Comparison of ENCODE assay signal across 22 mouse cellular contexts in genomic region chr16:23842609-23843008, GRCm38 (mm10). TPM values are rescaled to one million over a fixed set of nuclear protein-coding genes. Genes with fewer than 3 reads are reported as not detected.
DNase-seq lines count a peak whose midpoint lies in the region; ATAC-seq lines count a peak whose summit lies in the region.
"Had no signal": no experiment of that assay in that cellular context is flagged by ENCODE, and none has a peak within 500 bp of the region (broad histone marks: within the 10 kb centered on the region; RNA-seq: fewer than 3 reads in every experiment).

No protein-coding gene starts in this region.

- no peak overlapping the region for H3K4me3 ChIP-seq in intestine, embryonic 14.5 days (ENCODE audit: low read depth, low read length)
- no peak overlapping the region for H3K4me3 ChIP-seq in intestine, embryonic 15.5 days (replicated peaks)
- no peak overlapping the region for H3K4me3 ChIP-seq in neural tube, embryonic 13.5 days
- no peak overlapping the region for H3K4me3 ChIP-seq in neural tube, embryonic 15.5 days (replicated peaks)
- H3K4me3 ChIP-seq: heart, embryonic 12.5 days; layer of hippocampus, adult 2 months had no signal

- H3K4me1 ChIP-seq in intestine, embryonic 14.5 days (replicated peaks; ENCODE audit: control insufficient read depth, insufficient read depth, low read length), result no peaks in the 10 kb centered on the region
- no peaks in the 10 kb centered on the region for H3K4me1 ChIP-seq in intestine, embryonic 15.5 days (replicated peaks)
- H3K4me1 ChIP-seq in neural tube, embryonic 13.5 days (replicated peaks), result peaks cover 19% of the 10 kb centered on the region
- peaks cover 8% of the 10 kb centered on the region for H3K4me1 ChIP-seq in neural tube, embryonic 15.5 days
- H3K4me1 ChIP-seq: heart, embryonic 12.5 days had no signal

- WGBS in intestine, embryonic 14.5 days, result 55% methylated on average over 3 of the region's 3 CpGs
- 59% methylated on average over 3 of the region's 3 CpGs for WGBS in intestine, embryonic 15.5 days
- 30% methylated on average over 3 of the region's 3 CpGs for WGBS in neural tube, embryonic 13.5 days
- WGBS in neural tube, embryonic 15.5 days, result 25% methylated on average over 3 of the region's 3 CpGs

- no peaks in the 10 kb centered on the region for H3K36me3 ChIP-seq in intestine, embryonic 14.5 days (ENCODE audit: control insufficient read depth, insufficient read depth, low read length)
- H3K36me3 ChIP-seq in intestine, embryonic 15.5 days, result no peaks in the 10 kb centered on the region
- no peaks in the 10 kb centered on the region for H3K36me3 ChIP-seq in neural tube, embryonic 13.5 days
- H3K36me3 ChIP-seq in neural tube, embryonic 15.5 days, result no peaks in the 10 kb centered on the region
- H3K36me3 ChIP-seq: heart, embryonic 12.5 days had no signal

- ATAC-seq in intestine, embryonic 14.5 days (replicated peaks; ENCODE audit: low FRiP score, low TSS enrichment, low read depth), result no peak
- no peak for ATAC-seq in intestine, embryonic 15.5 days
- ATAC-seq in neural tube, embryonic 13.5 days (ENCODE audit: low read depth), result no peak; the same call in 1 of the 2 replicates
- no peak for ATAC-seq in neural tube, embryonic 15.5 days (ENCODE audit: low FRiP score)
- ATAC-seq in frontal cortex, adult (ENCODE audit: low TSS enrichment), result no peak

- H3K4me2 ChIP-seq in intestine, embryonic 14.5 days (ENCODE audit: low read length), result no peak overlapping the region
- no peak overlapping the region for H3K4me2 ChIP-seq in intestine, embryonic 15.5 days (replicated peaks)
- no peak overlapping the region for H3K4me2 ChIP-seq in neural tube, embryonic 13.5 days
- no peak overlapping the region for H3K4me2 ChIP-seq in neural tube, embryonic 15.5 days
- H3K4me2 ChIP-seq: heart, embryonic 12.5 days had no signal

- H3K27me3 ChIP-seq in intestine, embryonic 14.5 days (replicated peaks; ENCODE audit: control insufficient read depth, insufficient read depth, low read length), result no peaks in the 10 kb centered on the region
- H3K27me3 ChIP-seq in intestine, embryonic 15.5 days (replicated peaks), result no peaks in the 10 kb centered on the region
- H3K27me3 ChIP-seq in neural tube, embryonic 13.5 days, result 0 out of 2 replicates have a peak, but pooled peaks cover 4% of the 10 kb centered on the region
- H3K27me3 ChIP-seq in neural tube, embryonic 15.5 days (replicated peaks), result no peaks in the 10 kb centered on the region
- H3K27me3 ChIP-seq: heart, embryonic 12.5 days had no signal

- H3K27ac ChIP-seq in intestine, embryonic 14.5 days (ENCODE audit: low read depth), result no peak overlapping the region
- H3K27ac ChIP-seq in intestine, embryonic 15.5 days, result no peak overlapping the region
- H3K27ac ChIP-seq in neural tube, embryonic 13.5 days (replicated peaks), result peak overlapping the region; percentile 29; the same call in 1 of the 2 replicates
- H3K27ac ChIP-seq in neural tube, embryonic 15.5 days (replicated peaks), result no peak overlapping the region
- H3K27ac ChIP-seq: layer of hippocampus, adult 2 months; macrophage had no signal

- H3K9ac ChIP-seq in intestine, embryonic 14.5 days (ENCODE audit: low read length), result no peak overlapping the region
- H3K9ac ChIP-seq in intestine, embryonic 15.5 days, result no peak overlapping the region
- H3K9ac ChIP-seq in neural tube, embryonic 13.5 days, result no peak overlapping the region
- H3K9ac ChIP-seq in neural tube, embryonic 15.5 days (replicated peaks), result no peak overlapping the region
- H3K9ac ChIP-seq: heart, embryonic 12.5 days had no signal

- peak; percentile 15 for DNase-seq in embryo, embryonic 10.5 days (ENCODE audit: low spot score)
- no peak for DNase-seq in embryo, embryonic 9.5 days (ENCODE audit: extremely low spot score)
- peak; percentile 23 for DNase-seq in intestine, embryonic 14.5 days (ENCODE audit: low spot score)
- peak; percentile 91 for DNase-seq in retina, postnatal 1 day
- DNase-seq: adrenal gland, postnatal 14 days; cerebellum, adult 9-10 months; gastrocnemius, postnatal 25 days; heart, adult 18-20 months; heart, postnatal 10 days; kidney, postnatal 14 days; layer of hippocampus, postnatal 36 days; thymus, adult 18-20 months; thymus, postnatal 36 days had no signal

- H3K9me3 ChIP-seq in intestine, embryonic 14.5 days (ENCODE audit: control insufficient read depth, low read length), result no peaks in the 10 kb centered on the region
- no peaks in the 10 kb centered on the region for H3K9me3 ChIP-seq in intestine, embryonic 15.5 days
- no peaks in the 10 kb centered on the region for H3K9me3 ChIP-seq in neural tube, embryonic 13.5 days
- H3K9me3 ChIP-seq in neural tube, embryonic 15.5 days (replicated peaks), result no peaks in the 10 kb centered on the region
- H3K9me3 ChIP-seq: heart, embryonic 12.5 days had no signal

RNA-seq across cellular contexts. Expression of gene Sst, which starts 48.1 kb away (rescaled TPM):
- polyA plus RNA-seq in intestine, embryonic 14.5 days (2014; fragmentation: Nextera tagmentation; extraction: Ambion mirVana), result 6.4 TPM in 1 of 2 replicates, not detected in the other
- 12.9 and 16.8 TPM in 2 replicates for polyA plus RNA-seq in intestine, embryonic 15.5 days (2015; fragmentation: Nextera tagmentation; extraction: Ambion mirVana)
- polyA plus RNA-seq in neural tube, embryonic 13.5 days (2015; fragmentation: Nextera tagmentation; extraction: Ambion mirVana), result 198 and 228 TPM in 2 replicates
- polyA plus RNA-seq in neural tube, embryonic 15.5 days (2015; fragmentation: Nextera tagmentation; extraction: Ambion mirVana), result 237 and 269 TPM in 2 replicates
- polyA plus RNA-seq: liver, adult 2 months; lung, embryonic 16.5 days; macrophage had no signal

Comparison
In these comparisons a context has a peak if more than half of its experiments do, and no peak if none do; other contexts are left out.
1. RNA of gene Sst, which starts 48.1 kb away (polyA plus RNA-seq): 237 to 269 TPM in neural tube, embryonic 15.5 days and 198 to 228 TPM in neural tube, embryonic 13.5 days; 12.9 to 16.8 TPM in intestine, embryonic 15.5 days and 6.4 TPM in intestine, embryonic 14.5 days; every median in the first group is over 10 times any median in the second.